Mouse (Mus musculus): ENCODE measurements around the gene Sapcd1.

GRCm38 (mm10) chr17:35047688-35048087 lies 19.9 kb upstream of the Sapcd1 start:
- no peak for TF ChIP-seq CTCF (IDR thresholded peaks at IDR 0.05; ENCODE audit: low read depth)
- peak; percentile 14; the same call in 1 of the 2 replicates for TF ChIP-seq EP300 (IDR thresholded peaks at IDR 0.05; ENCODE audit: low read depth)
